Mouse (Mus musculus) liver, embryonic 14.5 days (tissue): ENCODE results near the gene Dmrt2.

Experiments
- CTCF ChIP-seq: IDR thresholded peaks from 2 replicates; pipeline ENCODE4 v1.5.1; 2016; ENCODE audit warnings: antibody characterized with exemption, low read depth, control low read depth
- EP300 ChIP-seq: IDR thresholded peaks from 2 replicates; pipeline ENCODE4 v1.6.1; 2016; ENCODE audit warnings: antibody characterized with exemption, low read depth

DNA sequence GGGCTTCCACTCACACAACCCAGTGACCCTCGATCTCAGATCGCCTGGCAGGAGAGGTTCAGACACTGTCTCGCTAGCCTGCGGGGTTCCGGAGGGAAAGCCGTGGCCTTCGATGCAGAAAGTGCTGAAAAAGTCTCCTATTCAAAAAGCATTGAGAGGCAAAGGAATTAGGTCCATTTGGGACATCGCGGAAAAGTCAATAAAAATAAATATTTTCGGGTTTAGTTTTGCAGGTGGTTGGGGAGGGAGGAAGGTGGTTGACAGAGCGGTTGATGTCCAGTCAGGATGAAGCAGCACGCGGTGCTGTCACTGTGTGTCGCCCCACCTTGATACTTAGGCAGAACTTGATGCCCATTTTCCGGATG lies 1.8 kb downstream of the Dmrt2 start:
- no peak for TF ChIP-seq EP300
- TF ChIP-seq CTCF: no peak
